Comparison of ENCODE assay signal across 12 mouse cellular contexts in genomic region chr3:28658349-28658748, GRCm38 (mm10). TPM values are rescaled to one million over a fixed set of nuclear protein-coding genes. Genes with fewer than 3 reads are reported as not detected.
A peak's percentile ranks its signal among the peaks of the same experiment; 100 is the strongest.
DNase-seq lines count a peak whose midpoint lies in the region; ATAC-seq and TF ChIP-seq lines count a peak whose summit lies in the region.
"Had no signal": no experiment of that assay in that cellular context is flagged by ENCODE, and none has a peak within 500 bp of the region (broad histone marks: within the 10 kb centered on the region; RNA-seq: fewer than 3 reads in every experiment).

No protein-coding gene starts in this region.

- no peak for DNase-seq in lung, adult 2 months
- DNase-seq in lung, postnatal 10 days, result no peak
- peak; percentile 8 for DNase-seq in ES-CJ7 (ENCODE audit: low read depth, low spot score)
- peak; percentile 43 to 57 for DNase-seq in kidney, postnatal 36 days
- DNase-seq in adrenal gland, postnatal 25 days, result no peak
- no peak for DNase-seq in ovary, adult 18-20 months (ENCODE audit: low spot score)
- DNase-seq: adrenal gland, postnatal 36 days; cerebellum, postnatal 36 days had no signal

- TF ChIP-seq CTCF in lung, adult 2 months (IDR thresholded peaks at IDR 0.05; ENCODE audit: insufficient read depth, low read length), result 0 out of 2 replicates have a peak, but pooled peaks have one; percentile 17
- TF ChIP-seq CTCF in embryonic fibroblast, embryonic 13.5 days (IDR thresholded peaks at IDR 0.05; ENCODE audit: borderline replicate concordance, insufficient read depth, low read length), result peak; percentile 28; the same call in 1 of the 2 replicates

- ATAC-seq in megakaryocyte, adult 5-6 weeks (ENCODE audit: poor library complexity, severe bottlenecking), result no peak

- no peak overlapping the region for H3K4me3 ChIP-seq in lung, adult 2 months (replicated peaks; ENCODE audit: extremely low read depth, low read depth, low read length)
- H3K4me3 ChIP-seq in embryonic fibroblast, embryonic 13.5 days (ENCODE audit: insufficient read depth, low read length), result no peak overlapping the region
- H3K4me3 ChIP-seq: hindbrain, embryonic 15.5 days; limb, embryonic 12.5 days had no signal

- WGBS in lung, adult 2 months, result 45% methylated on average over 1 of the region's 1 CpGs

- H3K27ac ChIP-seq in embryonic fibroblast, embryonic 13.5 days (ENCODE audit: insufficient read depth, low read length), result no peak overlapping the region
- H3K27ac ChIP-seq: hindbrain, embryonic 15.5 days; limb, embryonic 12.5 days had no signal

- no peaks in the 10 kb centered on the region for H3K4me1 ChIP-seq in lung, adult 2 months (ENCODE audit: control insufficient read depth, insufficient read depth, low read length)
- H3K4me1 ChIP-seq in embryonic fibroblast, embryonic 13.5 days (ENCODE audit: control insufficient read depth, insufficient read depth, low read length), result no peaks in the 10 kb centered on the region
- H3K4me1 ChIP-seq: hindbrain, embryonic 15.5 days; limb, embryonic 12.5 days had no signal

- TF ChIP-seq POLR2A in lung, adult 2 months (IDR thresholded peaks at IDR 0.05; ENCODE audit: borderline replicate concordance, extremely low read depth, low read depth, low read length), result no peak
- TF ChIP-seq POLR2A in embryonic fibroblast, embryonic 13.5 days (IDR thresholded peaks at IDR 0.05; ENCODE audit: low read depth, low read length), result no peak

RNA-seq across cellular contexts. Expression of gene Slc2a2, which starts 39.4 kb away (rescaled TPM):
- polyA plus RNA-seq in lung, adult 2 months (2012; rRNA removed), result 0.09 TPM in 1 of 2 replicates, not detected in the other
- not detected in 2 replicates for polyA plus RNA-seq in embryonic fibroblast, embryonic 13.5 days (2011; ENCODE audit: insufficient read length, low read depth, missing spikeins)
- not detected in 2 replicates for total RNA-seq in megakaryocyte, adult 5-6 weeks (2015)
- not detected in 2 replicates for total RNA-seq in megakaryocyte, adult 5-6 weeks (2017)
- 2.0 TPM in 1 of 2 replicates, not detected in the other for total RNA-seq in adrenal gland, postnatal 25 days (2021)
- total RNA-seq: adrenal gland, postnatal 36 days had no signal
- polyA plus RNA-seq: limb, embryonic 12.5 days had no signal

Comparison
In these comparisons a context has a peak if more than half of its experiments do, and no peak if none do; other contexts are left out.
1. DNase-seq: peak in ES-CJ7 (single experiment) and kidney, postnatal 36 days (2 of 2); none in lung, adult 2 months (single experiment), lung, postnatal 10 days (single experiment), adrenal gland, postnatal 25 days (single experiment) and ovary, adult 18-20 months (single experiment).